9 mouse cellular contexts compared by ENCODE assay signal in the genomic region with DNA sequence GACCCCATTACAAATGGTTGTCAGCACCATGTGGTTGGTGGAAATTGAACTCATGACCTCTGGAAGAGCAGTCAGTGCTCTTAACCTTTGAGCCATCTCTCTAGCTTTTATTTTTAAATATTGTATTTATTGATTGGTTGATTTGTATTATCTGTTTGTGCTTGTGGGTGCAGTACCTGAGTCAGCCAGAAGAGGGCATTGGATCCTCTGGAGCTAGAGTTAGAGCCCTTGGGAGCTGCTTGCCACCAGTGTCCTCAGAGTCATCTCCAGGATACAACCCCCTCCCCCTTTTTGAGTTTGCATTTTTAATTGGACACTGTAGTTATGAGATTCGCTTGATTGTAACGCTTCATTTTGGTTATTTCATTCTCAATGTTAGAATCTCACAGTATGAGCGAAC. TPM values are rescaled to one million over a fixed set of nuclear protein-coding genes. Genes with fewer than 3 reads are reported as not detected.
DNase-seq lines count a peak whose midpoint lies in the region; ATAC-seq and TF ChIP-seq lines count a peak whose summit lies in the region.
"Had no signal": no experiment of that assay in that cellular context is flagged by ENCODE, and none has a peak within 500 bp of the region (broad histone marks: within the 10 kb centered on the region; RNA-seq: fewer than 3 reads in every experiment).

No protein-coding gene starts in this region.

- no peak overlapping the region for H3K4me3 ChIP-seq in kidney, adult 2 months (ENCODE audit: insufficient read depth, low read depth, low read length)
- H3K4me3 ChIP-seq in lung, adult 2 months (replicated peaks; ENCODE audit: extremely low read depth, low read depth, low read length) = no peak overlapping the region
- no peak overlapping the region for H3K4me3 ChIP-seq in stomach, postnatal 0 days (ENCODE audit: low read depth, low read length)
- H3K4me3 ChIP-seq: neural tube, embryonic 12.5 days had no signal

- H3K4me1 ChIP-seq in kidney, adult 2 months (ENCODE audit: control insufficient read depth, insufficient read depth, low read length) = no peaks in the 10 kb centered on the region
- no peaks in the 10 kb centered on the region for H3K4me1 ChIP-seq in lung, adult 2 months (ENCODE audit: control insufficient read depth, insufficient read depth, low read length)
- H3K4me1 ChIP-seq in stomach, postnatal 0 days (replicated peaks; ENCODE audit: control insufficient read depth, insufficient read depth) = no peaks in the 10 kb centered on the region
- H3K4me1 ChIP-seq: neural tube, embryonic 12.5 days had no signal

- TF ChIP-seq POLR2A in kidney, adult 2 months (IDR thresholded peaks at IDR 0.05; ENCODE audit: low read depth, low read length) = no peak
- TF ChIP-seq POLR2A in lung, adult 2 months (IDR thresholded peaks at IDR 0.05; ENCODE audit: borderline replicate concordance, extremely low read depth, low read depth, low read length) = no peak

- peak; percentile 60 for TF ChIP-seq CTCF in kidney, adult 2 months (conservative IDR thresholded peaks at IDR 0.05; ENCODE audit: insufficient read depth, insufficient read length, low read depth, low read length)
- TF ChIP-seq CTCF in lung, adult 2 months (IDR thresholded peaks at IDR 0.05; ENCODE audit: insufficient read depth, low read length) = peak; percentile 62
- TF ChIP-seq CTCF in stomach, postnatal 0 days (IDR thresholded peaks at IDR 0.05; ENCODE audit: low read depth) = peak; percentile 73

- no peak overlapping the region for H3K27ac ChIP-seq in kidney, adult 2 months (ENCODE audit: insufficient read depth, low read depth, low read length)
- H3K27ac ChIP-seq in stomach, postnatal 0 days (replicated peaks) = no peak overlapping the region
- H3K27ac ChIP-seq: neural tube, embryonic 12.5 days had no signal

- WGBS in kidney, adult 2 months = 96% methylated on average over 3 of the region's 3 CpGs
- WGBS in lung, adult 2 months = 95% methylated on average over 3 of the region's 3 CpGs
- WGBS in stomach, postnatal 0 days = 92% methylated on average over 3 of the region's 3 CpGs

- no peak for TF ChIP-seq EP300 in stomach, postnatal 0 days (optimal IDR thresholded peaks at IDR 0.05)

- H3K27me3 ChIP-seq in kidney, adult 2 months (replicated peaks; ENCODE audit: control insufficient read depth, insufficient read depth, low read length) = no peaks in the 10 kb centered on the region
- no peaks in the 10 kb centered on the region for H3K27me3 ChIP-seq in stomach, postnatal 0 days (ENCODE audit: control insufficient read depth, insufficient read depth, low read length)
- H3K27me3 ChIP-seq: neural tube, embryonic 12.5 days had no signal

- H3K9ac ChIP-seq in stomach, postnatal 0 days (ENCODE audit: low read length) = no peak overlapping the region
- H3K9ac ChIP-seq: neural tube, embryonic 12.5 days had no signal

- H3K9me3 ChIP-seq in stomach, postnatal 0 days (ENCODE audit: control insufficient read depth, low read length) = no peaks in the 10 kb centered on the region
- H3K9me3 ChIP-seq: neural tube, embryonic 12.5 days had no signal

- no peak overlapping the region for H3K4me2 ChIP-seq in stomach, postnatal 0 days (replicated peaks; ENCODE audit: low read depth)
- H3K4me2 ChIP-seq: neural tube, embryonic 12.5 days had no signal

- H3K36me3 ChIP-seq in kidney, adult 2 months (ENCODE audit: control insufficient read depth, insufficient read depth, low read length) = no peaks in the 10 kb centered on the region
- no peaks in the 10 kb centered on the region for H3K36me3 ChIP-seq in stomach, postnatal 0 days (ENCODE audit: control insufficient read depth, insufficient read depth, low read length)
- H3K36me3 ChIP-seq: neural tube, embryonic 12.5 days had no signal

- no peak for ATAC-seq in stomach, postnatal 0 days (ENCODE audit: low FRiP score, low TSS enrichment)

- peak; percentile 62 for DNase-seq in adrenal gland, postnatal 14 days
- no peak for DNase-seq in adrenal gland, adult 8-10 months
- peak; percentile 57 for DNase-seq in kidney, adult 2 months
- DNase-seq in kidney, adult 11 months = no peak
- DNase-seq in A20 (ENCODE audit: low read depth, low spot score) = peak; percentile 63
- peak; percentile 40 to 61 for DNase-seq in cerebellum, postnatal 25 days
- peak; percentile 41 for DNase-seq in lung, adult 2 months
- DNase-seq in stomach, postnatal 0 days (ENCODE audit: low spot score) = peak; percentile 58

RNA-seq across cellular contexts. Expression of a gene that starts 24.4 kb away (rescaled TPM):
- total RNA-seq in adrenal gland, postnatal 14 days (2021) = 25.0 and 26.2 TPM in 2 replicates
- total RNA-seq in adrenal gland, adult 8-10 months (2022) = 10 to 100 TPM; 26.1 to 41.3 (median 36.4) TPM
- polyA plus RNA-seq in kidney, adult 2 months (2012; rRNA removed) = 6.2 and 7.7 TPM in 2 replicates
- polyA plus RNA-seq in lung, adult 2 months (2012; rRNA removed) = 10.8 and 14.4 TPM in 2 replicates
- 8.9 and 9.3 TPM in 2 replicates for polyA plus RNA-seq in stomach, postnatal 0 days (2015; fragmentation: Nextera tagmentation; extraction: Ambion mirVana)

RNA-seq across cellular contexts. Expression of a gene that starts 51.4 kb away (rescaled TPM):
- 124 and 125 TPM in 2 replicates for total RNA-seq in adrenal gland, postnatal 14 days (2021)
- total RNA-seq in adrenal gland, adult 8-10 months (2022) = 100 to 1,000 TPM; 163 to 269 (median 179) TPM
- 99.8 and 102 TPM in 2 replicates for polyA plus RNA-seq in kidney, adult 2 months (2012; rRNA removed)
- 123 and 131 TPM in 2 replicates for polyA plus RNA-seq in lung, adult 2 months (2012; rRNA removed)
- 221 and 223 TPM in 2 replicates for polyA plus RNA-seq in stomach, postnatal 0 days (2015; fragmentation: Nextera tagmentation; extraction: Ambion mirVana)

Comparison
In these comparisons a context has a peak if more than half of its experiments do, and no peak if none do; other contexts are left out.
1. DNase-seq: peak in adrenal gland, postnatal 14 days (single experiment), kidney, adult 2 months (single experiment), A20 (single experiment), cerebellum, postnatal 25 days (2 of 2), lung, adult 2 months (single experiment) and stomach, postnatal 0 days (single experiment); none in adrenal gland, adult 8-10 months (single experiment) and kidney, adult 11 months (single experiment).
2. Peak in every context shown above with its lines, with median percentiles within 50 percentile points of each other: CTCF ChIP-seq.